Mouse (Mus musculus) midbrain, embryonic 11.5 days (tissue): ENCODE results near the gene Nckap5l. TPM values are rescaled to one million over a fixed set of nuclear protein-coding genes. Genes with fewer than 3 reads are reported as not detected.

ENCODE experiments used
- ATAC-seq: fragments of 200-750 bp; cut with Nextera tagmentation; 2 replicates; pipeline ENCODE4 v1.8.0; 2017; ENCODE audit warnings: moderate TSS enrichment, moderate library complexity; ENCODE audit not compliant: low FRiP score
- DNase-seq: peaks from one replicate; pipeline ENCODE4 v3.0.0; 2015; ENCODE audit warnings: low spot score; ENCODE audit errors: missing footprints
- H3K27ac ChIP-seq: fragments of 300-500 bp; sonication (generic); 2 replicates; pipeline ENCODE4 v1.5.1; 2014; ENCODE audit warnings: low read depth, low read length
- H3K27me3 ChIP-seq: fragments of 300-500 bp; sonication (generic); 2 replicates; pipeline ENCODE4 v1.6.1; 2014; ENCODE audit warnings: mild to moderate bottlenecking, low read length, moderate library complexity, mixed read lengths; ENCODE audit not compliant: control insufficient read depth, insufficient read depth
- H3K36me3 ChIP-seq: fragments of 300-500 bp; sonication (generic); 2 replicates; pipeline ENCODE4 v1.6.1; 2014; ENCODE audit warnings: mild to moderate bottlenecking, low read length, moderate library complexity, mixed read lengths; ENCODE audit not compliant: control insufficient read depth, insufficient read depth
- H3K4me1 ChIP-seq: fragments of 300-500 bp; sonication (generic); 2 replicates; pipeline ENCODE4 v1.6.1; 2014; ENCODE audit warnings: low read length; ENCODE audit not compliant: control insufficient read depth, insufficient read depth
- H3K4me2 ChIP-seq: fragments of 300-500 bp; sonication (generic); 2 replicates; pipeline ENCODE4 v1.6.1; 2014; ENCODE audit warnings: mild to moderate bottlenecking, moderate library complexity
- H3K4me3 ChIP-seq: fragments of 300-500 bp; sonication (generic); 2 replicates; pipeline ENCODE4 v1.5.1; 2014; ENCODE audit warnings: low read depth, low read length
- H3K9ac ChIP-seq: fragments of 300-500 bp; sonication (generic); 2 replicates; pipeline ENCODE4 v1.6.1; 2014; ENCODE audit warnings: low read length
- H3K9me3 ChIP-seq: fragments of 300-500 bp; sonication (generic); 2 replicates; pipeline ENCODE4 v1.6.1; 2016; ENCODE audit warnings: low read length; ENCODE audit not compliant: control insufficient read depth
- WGBS: fragments of 180-500 bp; shearing (Covaris S2); extraction: QIAGEN DNeasy Blood & Tissue Kit; methylation state at CpG from one replicate; pipeline ENCODE4 v1.1.7; 2014; 5-methylcytosine and 5-hydroxymethylcytosine counted together
- polyA plus RNA-seq: library from polyadenylated mRNA; unstranded; fragments of >200 nt; fragmentation: Nextera tagmentation; extraction: Ambion mirVana; gene quantifications from 2 replicates; pipeline ENCODE4 v1.2.1, GENCODE M21; 2014

Nckap5l gene
- polyA plus RNA-seq, 1 experiment from 2014 or later = 9.4 TPM

- peaks cover 7% of the 10 kb centered on the region; the same call in 1 of the 2 replicates for H3K4me1 ChIP-seq
- 64% methylated on average over 17 of the region's 17 CpGs for WGBS
- H3K9me3 ChIP-seq = no peaks in the 10 kb centered on the region; the same call in 1 of the 2 replicates
- ATAC-seq (no peak), DNase-seq (peak; percentile 92)
- no peak overlapping the region for H3K9ac ChIP-seq
- no peak overlapping the region for H3K27ac ChIP-seq
- H3K27me3 ChIP-seq = no peaks in the 10 kb centered on the region
- peaks cover 4% of the 10 kb centered on the region for H3K36me3 ChIP-seq
- no peak overlapping the region for H3K4me3 ChIP-seq
- H3K4me2 ChIP-seq = no peak overlapping the region
These were observed 13.6 kb upstream of the Nckap5l start for GRCm38 (mm10) chr15:99470971-99471676.

- Histone ChIP-seq H3K4me1 (peaks cover 7% of the 10 kb centered on the region; the same call in 1 of the 2 replicates), H3K9ac (no peak overlapping the region), H3K4me3 (no peak overlapping the region), H3K4me2 (no peak overlapping the region), H3K27ac (no peak overlapping the region), H3K9me3 (no peaks in the 10 kb centered on the region; the same call in 1 of the 2 replicates), H3K27me3 (no peaks in the 10 kb centered on the region), H3K36me3 (peaks cover 4% of the 10 kb centered on the region)
- DNase-seq = no peak
- 92% methylated on average over 31 of the region's 31 CpGs for WGBS
- ATAC-seq = no peak
These were observed 12.7 kb upstream of the Nckap5l start for GRCm38 (mm10) chr15:99470224-99470761.

- H3K4me2 ChIP-seq = no peak overlapping the region
- no peak overlapping the region for H3K27ac ChIP-seq
- H3K4me1 ChIP-seq = peaks cover 5% of the 10 kb centered on the region; the same call in 1 of the 2 replicates
- H3K27me3 ChIP-seq = no peaks in the 10 kb centered on the region
- peak; percentile 74 for DNase-seq
- 93% methylated on average over 4 of the region's 4 CpGs for WGBS
- H3K9ac ChIP-seq = no peak overlapping the region
- no peak overlapping the region for H3K4me3 ChIP-seq
- peaks cover 4% of the 10 kb centered on the region for H3K36me3 ChIP-seq
- H3K9me3 ChIP-seq = no peaks in the 10 kb centered on the region; the same call in 1 of the 2 replicates
- no peak for ATAC-seq
These were observed 12.2 kb upstream of the Nckap5l start for GRCm38 (mm10) chr15:99469736-99470135.

GRCm38 (mm10) chr15:99469067-99469466, 11.5 kb upstream of the Nckap5l start:
- Histone ChIP-seq H3K27me3 (no peaks in the 10 kb centered on the region), H3K4me3 (no peak overlapping the region), H3K4me2 (no peak overlapping the region), H3K9ac (no peak overlapping the region), H3K36me3 (peaks cover 4% of the 10 kb centered on the region), H3K9me3 (no peaks in the 10 kb centered on the region; the same call in 1 of the 2 replicates), H3K27ac (no peak overlapping the region), H3K4me1 (peaks cover 4% of the 10 kb centered on the region; the same call in 1 of the 2 replicates)
- DNase-seq (peak; percentile 95), ATAC-seq (no peak)
- WGBS = 41% methylated on average over 3 of the region's 3 CpGs

- H3K36me3 ChIP-seq = no peaks in the 10 kb centered on the region
- no peaks in the 10 kb centered on the region for H3K9me3 ChIP-seq
- H3K4me2 ChIP-seq = no peak overlapping the region
- H3K27ac ChIP-seq = no peak overlapping the region
- no peaks in the 10 kb centered on the region for H3K27me3 ChIP-seq
- peaks cover 3% of the 10 kb centered on the region; the same call in 1 of the 2 replicates for H3K4me1 ChIP-seq
- peak; percentile 37 for DNase-seq
- ATAC-seq = no peak
- H3K4me3 ChIP-seq = no peak overlapping the region
- WGBS = 72% methylated on average over 13 of the region's 13 CpGs
- no peak overlapping the region for H3K9ac ChIP-seq
These were observed 5.6 kb upstream of the Nckap5l start for GRCm38 (mm10) chr15:99463194-99463593.

- peak; percentile 95 for DNase-seq
- Histone ChIP-seq H3K36me3 (no peaks in the 10 kb centered on the region), H3K4me3 (peak overlapping the region; percentile 87), H3K9ac (peak overlapping the region; percentile 74), H3K27me3 (no peaks in the 10 kb centered on the region), H3K4me2 (peak overlapping the region; percentile 74), H3K4me1 (peaks cover 15% of the 10 kb centered on the region), H3K9me3 (no peaks in the 10 kb centered on the region), H3K27ac (peak overlapping the region; percentile 58)
- WGBS = under 1% methylated on average over 40 of the region's 43 CpGs
- peak; percentile 78 for ATAC-seq
These were observed 464 bp downstream of the Nckap5l start for GRCm38 (mm10) chr15:99456963-99457605.

- Histone ChIP-seq H3K9ac (peak overlapping the region; percentile 74), H3K27me3 (no peaks in the 10 kb centered on the region), H3K9me3 (no peaks in the 10 kb centered on the region), H3K27ac (peak overlapping the region; percentile 25; the same call in 1 of the 2 replicates), H3K4me2 (peak overlapping the region; percentile 74), H3K4me1 (peaks cover 15% of the 10 kb centered on the region), H3K4me3 (peak overlapping the region; percentile 87), H3K36me3 (no peaks in the 10 kb centered on the region)
- ATAC-seq (no peak), DNase-seq (no peak)
- WGBS = 23% methylated on average over 7 of the region's 7 CpGs
These were observed 1.1 kb downstream of the Nckap5l start for GRCm38 (mm10) chr15:99456338-99456962.

- Histone ChIP-seq H3K4me2 (no peak overlapping the region), H3K4me1 (peaks cover 15% of the 10 kb centered on the region), H3K4me3 (no peak overlapping the region), H3K27ac (no peak overlapping the region), H3K9me3 (no peaks in the 10 kb centered on the region), H3K36me3 (no peaks in the 10 kb centered on the region), H3K27me3 (no peaks in the 10 kb centered on the region), H3K9ac (no peak overlapping the region)
- DNase-seq (peak; percentile 44), ATAC-seq (no peak)
- WGBS = 83% methylated on average over 3 of the region's 3 CpGs
These were observed 2.1 kb downstream of the Nckap5l start for GRCm38 (mm10) chr15:99455415-99455814.
